Mouse (Mus musculus) midbrain, embryonic 11.5 days (tissue): ENCODE measurements around the gene Pds5a. TPM values are rescaled to one million over a fixed set of nuclear protein-coding genes. Genes with fewer than 3 reads are reported as not detected.
A peak's percentile ranks its signal among the peaks of the same experiment; 100 is the strongest.
"Not testable (repeated sequence)": the region's sequence is repeated elsewhere in the genome, so short reads cannot be mapped to it uniquely, and the experiment has no call there.

Experiments
- ATAC-seq: fragments of 200-750 bp; cut with Nextera tagmentation; 2 replicates; pipeline ENCODE4 v1.8.0; 2017; ENCODE audit warnings: moderate TSS enrichment, moderate library complexity; ENCODE audit not compliant: low FRiP score
- DNase-seq: peaks from one replicate; pipeline ENCODE4 v3.0.0; 2015; ENCODE audit warnings: low spot score; ENCODE audit errors: missing footprints
- H3K27ac ChIP-seq: fragments of 300-500 bp; sonication (generic); 2 replicates; pipeline ENCODE4 v1.5.1; 2014; ENCODE audit warnings: low read depth, low read length
- H3K27me3 ChIP-seq: fragments of 300-500 bp; sonication (generic); 2 replicates; pipeline ENCODE4 v1.6.1; 2014; ENCODE audit warnings: mild to moderate bottlenecking, low read length, moderate library complexity, mixed read lengths; ENCODE audit not compliant: control insufficient read depth, insufficient read depth
- H3K36me3 ChIP-seq: fragments of 300-500 bp; sonication (generic); 2 replicates; pipeline ENCODE4 v1.6.1; 2014; ENCODE audit warnings: mild to moderate bottlenecking, low read length, moderate library complexity, mixed read lengths; ENCODE audit not compliant: control insufficient read depth, insufficient read depth
- H3K4me1 ChIP-seq: fragments of 300-500 bp; sonication (generic); 2 replicates; pipeline ENCODE4 v1.6.1; 2014; ENCODE audit warnings: low read length; ENCODE audit not compliant: control insufficient read depth, insufficient read depth
- H3K4me2 ChIP-seq: fragments of 300-500 bp; sonication (generic); 2 replicates; pipeline ENCODE4 v1.6.1; 2014; ENCODE audit warnings: mild to moderate bottlenecking, moderate library complexity
- H3K4me3 ChIP-seq: fragments of 300-500 bp; sonication (generic); 2 replicates; pipeline ENCODE4 v1.5.1; 2014; ENCODE audit warnings: low read depth, low read length
- H3K9ac ChIP-seq: fragments of 300-500 bp; sonication (generic); 2 replicates; pipeline ENCODE4 v1.6.1; 2014; ENCODE audit warnings: low read length
- H3K9me3 ChIP-seq: fragments of 300-500 bp; sonication (generic); 2 replicates; pipeline ENCODE4 v1.6.1; 2016; ENCODE audit warnings: low read length; ENCODE audit not compliant: control insufficient read depth
- WGBS: fragments of 180-500 bp; shearing (Covaris S2); extraction: QIAGEN DNeasy Blood & Tissue Kit; methylation state at CpG from one replicate; pipeline ENCODE4 v1.1.7; 2014; 5-methylcytosine and 5-hydroxymethylcytosine counted together
- polyA plus RNA-seq: library from polyadenylated mRNA; unstranded; fragments of >200 nt; fragmentation: Nextera tagmentation; extraction: Ambion mirVana; gene quantifications from 2 replicates; pipeline ENCODE4 v1.2.1, GENCODE M21; 2014

Gene Pds5a
- polyA plus RNA-seq, 1 experiment from 2014 or later = 127 TPM

- no peak for DNase-seq
- 0 out of 2 replicates have a peak overlapping the region, but pooled peaks have one; percentile 99 for H3K9ac ChIP-seq
- H3K27ac ChIP-seq = no peak overlapping the region
- peaks cover 8% of the 10 kb centered on the region for H3K4me1 ChIP-seq
- peaks cover 5% of the 10 kb centered on the region; the same call in 1 of the 2 replicates for H3K36me3 ChIP-seq
- no peaks in the 10 kb centered on the region for H3K27me3 ChIP-seq
- H3K4me3 ChIP-seq = no peak overlapping the region
- WGBS = 67% methylated on average over 10 of the region's 10 CpGs
- ATAC-seq = no peak
- no peaks in the 10 kb centered on the region for H3K9me3 ChIP-seq
- no peak overlapping the region; the same call in 1 of the 2 replicates for H3K4me2 ChIP-seq
Measured at GRCm38 (mm10) chr5:65699146-65699545, 1.1 kb upstream of the Pds5a start.

- WGBS = 24% methylated on average over 6 of the region's 6 CpGs
Measured at GRCm38 (mm10) chr5:65698759-65699136, 675 bp upstream of the Pds5a start.

DNA sequence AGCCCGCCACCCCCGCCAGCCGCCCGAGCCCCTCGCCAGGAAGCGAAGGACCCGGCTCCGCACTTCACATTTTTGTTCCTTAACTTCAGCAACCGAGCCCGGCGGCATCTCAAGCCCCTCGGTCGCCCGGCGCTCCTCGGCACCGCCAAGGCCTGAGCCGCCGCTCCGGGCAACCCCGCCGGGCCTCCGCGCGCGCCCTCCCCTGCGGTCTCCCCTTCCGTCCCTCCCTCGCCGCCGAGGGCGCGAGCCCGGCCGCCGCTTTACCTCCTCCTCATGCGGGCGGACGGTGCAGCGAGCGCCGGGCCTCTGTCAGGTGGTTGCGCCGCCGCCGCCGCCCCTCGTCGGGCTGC is 612 bp downstream of the Pds5a start:
- Histone ChIP-seq H3K9ac (peak overlapping the region; percentile 99), H3K4me2 (peak overlapping the region; percentile 68), H3K4me1 (peaks cover 8% of the 10 kb centered on the region), H3K27ac (peak overlapping the region; percentile 96), H3K4me3 (peak overlapping the region; percentile 97), H3K36me3 (peaks cover 8% of the 10 kb centered on the region; the same call in 1 of the 2 replicates), H3K27me3 (no peaks in the 10 kb centered on the region), H3K9me3 (no peaks in the 10 kb centered on the region)
- 0% methylated on average over 32 of the region's 49 CpGs for WGBS
- DNase-seq = peak; percentile 95
- no peak; the same call in 1 of the 2 replicates for ATAC-seq

More at GRCm38 (mm10) chr5:65698759-65699136, 675 bp upstream of the Pds5a start:
- Histone ChIP-seq H3K4me2 (peak overlapping the region; percentile 52), H3K4me1 (peaks cover 8% of the 10 kb centered on the region), H3K36me3 (peaks cover 5% of the 10 kb centered on the region; the same call in 1 of the 2 replicates), H3K9me3 (no peaks in the 10 kb centered on the region), H3K27ac (peak overlapping the region; percentile 96), H3K4me3 (peak overlapping the region; percentile 97), H3K27me3 (no peaks in the 10 kb centered on the region), H3K9ac (peak overlapping the region; percentile 99)
- DNase-seq (no peak), ATAC-seq (no peak)

GRCm38 (mm10) chr5:65696821-65697485 is 1.1 kb downstream of the Pds5a start:
- under 1% methylated on average over 55 of the region's 58 CpGs for WGBS
- ATAC-seq (peak; percentile 36), DNase-seq (peak; percentile 96)
- Histone ChIP-seq H3K9me3 (no peaks in the 10 kb centered on the region), H3K27me3 (no peaks in the 10 kb centered on the region), H3K4me1 (peaks cover 8% of the 10 kb centered on the region), H3K36me3 (peaks cover 10% of the 10 kb centered on the region; the same call in 1 of the 2 replicates), H3K27ac (peak overlapping the region; percentile 96), H3K4me3 (peak overlapping the region; percentile 97), H3K4me2 (peak overlapping the region; percentile 68), H3K9ac (peak overlapping the region; percentile 99)

- peaks cover 10% of the 10 kb centered on the region; the same call in 1 of the 2 replicates for H3K36me3 ChIP-seq
- H3K9ac ChIP-seq, H3K4me1 ChIP-seq, H3K27ac ChIP-seq, H3K9me3 ChIP-seq, H3K4me2 ChIP-seq, H3K27me3 ChIP-seq, ATAC-seq, DNase-seq, H3K4me3 ChIP-seq: not testable (repeated sequence)
- 86% methylated on average over 3 of the region's 3 CpGs for WGBS
Measured at GRCm38 (mm10) chr5:65694076-65694475, 4.0 kb downstream of the Pds5a start.

DNA sequence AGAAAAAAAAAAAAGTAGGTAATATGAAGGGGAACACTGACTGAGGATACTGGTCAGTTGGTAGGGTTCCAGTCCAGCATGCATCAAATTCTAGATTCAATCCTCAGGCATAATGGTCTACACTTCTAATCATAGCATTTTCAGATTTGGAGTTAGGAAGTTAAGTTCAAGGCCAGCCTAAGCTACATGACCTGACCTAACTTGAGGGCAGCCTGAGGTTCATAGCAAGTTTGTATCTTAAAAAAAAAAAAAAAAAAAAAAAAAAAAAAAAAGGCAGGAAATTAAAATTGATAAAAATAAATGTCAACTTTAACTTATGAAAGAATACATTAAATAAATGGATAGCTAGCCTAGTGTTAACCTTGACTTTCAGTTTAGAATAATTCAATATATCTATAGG is 5.1 kb downstream of the Pds5a start:
- Histone ChIP-seq H3K9me3 (no peaks in the 10 kb centered on the region), H3K27ac (no peak overlapping the region), H3K4me3 (no peak overlapping the region), H3K27me3 (no peaks in the 10 kb centered on the region), H3K4me2 (no peak overlapping the region), H3K9ac (no peak overlapping the region), H3K36me3 (peaks cover 10% of the 10 kb centered on the region; the same call in 1 of the 2 replicates), H3K4me1 (peaks cover 8% of the 10 kb centered on the region)
- ATAC-seq (no peak), DNase-seq (no peak)

DNA sequence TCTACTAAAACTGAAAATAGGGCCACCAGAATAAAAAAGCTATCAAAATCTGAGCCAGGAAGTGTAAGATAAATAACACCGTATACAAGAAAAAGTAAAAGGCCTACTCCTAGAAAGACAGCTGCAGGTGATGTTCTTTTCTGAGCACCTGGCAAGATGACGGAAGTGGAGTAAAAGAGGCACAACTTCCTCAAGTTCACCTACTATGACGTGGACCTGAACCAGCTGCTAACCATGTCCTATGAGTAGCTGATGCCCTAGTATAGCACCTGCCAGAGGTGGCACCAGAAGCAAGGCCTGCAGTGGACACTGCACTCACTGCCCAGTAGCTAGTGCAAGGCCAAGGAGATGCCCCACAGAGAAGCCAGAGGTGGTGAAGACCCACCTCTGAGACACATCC is 9.3 kb downstream of the Pds5a start:
- Histone ChIP-seq H3K9ac (no peak overlapping the region), H3K27me3 (no peaks in the 10 kb centered on the region), H3K4me2 (no peak overlapping the region), H3K27ac (no peak overlapping the region), H3K4me1 (no peaks in the 10 kb centered on the region), H3K4me3 (no peak overlapping the region), H3K36me3 (peaks cover 5% of the 10 kb centered on the region; the same call in 1 of the 2 replicates), H3K9me3 (no peaks in the 10 kb centered on the region)
- ATAC-seq (no peak), DNase-seq (no peak)
- WGBS = 96% methylated on average over 3 of the region's 3 CpGs

DNA sequence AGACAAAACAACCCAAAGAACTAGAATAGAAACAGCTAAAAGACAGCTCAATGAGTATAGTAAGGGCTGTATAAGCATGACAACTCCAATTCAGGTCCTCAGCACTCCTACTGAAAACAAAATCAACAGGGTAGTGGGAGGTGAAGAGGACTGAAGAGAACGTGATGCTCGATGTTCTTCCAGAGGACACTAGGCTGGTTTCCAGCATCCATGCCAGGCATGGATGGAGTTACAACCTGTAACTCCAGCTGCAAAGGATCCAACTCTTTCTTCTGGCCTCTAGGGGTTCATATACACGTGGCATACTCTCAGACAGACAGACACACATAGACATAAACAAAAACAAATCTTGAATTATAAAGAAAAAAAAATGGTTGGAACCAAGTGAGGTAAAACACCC is 11.3 kb downstream of the Pds5a start:
- Histone ChIP-seq H3K4me1 (no peaks in the 10 kb centered on the region), H3K4me2 (no peak overlapping the region), H3K27ac (no peak overlapping the region), H3K27me3 (no peaks in the 10 kb centered on the region), H3K36me3 (no peaks in the 10 kb centered on the region), H3K4me3 (no peak overlapping the region), H3K9me3 (no peaks in the 10 kb centered on the region), H3K9ac (no peak overlapping the region)
- no peak for DNase-seq
- WGBS = 85% methylated on average over 3 of the region's 3 CpGs
- no peak for ATAC-seq

DNA sequence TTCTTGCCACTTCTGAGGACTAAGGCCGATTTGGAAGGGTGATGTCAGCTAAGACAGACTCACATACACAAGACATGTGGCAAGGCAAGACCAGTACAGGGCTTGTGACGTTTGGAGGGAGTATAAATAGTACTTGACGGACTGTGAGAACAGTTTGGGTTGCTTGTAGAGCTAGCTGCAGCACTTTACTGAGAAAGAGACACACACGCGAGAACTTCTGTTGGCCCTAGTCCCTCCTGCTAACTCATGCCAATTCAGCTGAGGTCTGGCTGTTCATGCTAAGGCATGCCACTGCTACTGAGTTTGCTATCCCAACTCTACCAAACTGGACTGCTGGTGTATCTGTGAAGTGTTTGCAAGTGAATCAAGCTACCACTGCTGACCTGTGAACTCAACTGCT is 19.2 kb downstream of the Pds5a start:
- no peaks in the 10 kb centered on the region for H3K4me1 ChIP-seq
- no peak for ATAC-seq
- no peaks in the 10 kb centered on the region for H3K27me3 ChIP-seq
- no peak for DNase-seq
- no peak overlapping the region for H3K4me2 ChIP-seq
- no peak overlapping the region for H3K9ac ChIP-seq
- no peaks in the 10 kb centered on the region for H3K36me3 ChIP-seq
- H3K27ac ChIP-seq = no peak overlapping the region
- no peak overlapping the region for H3K4me3 ChIP-seq
- 97% methylated on average over 5 of the region's 5 CpGs for WGBS
- no peaks in the 10 kb centered on the region for H3K9me3 ChIP-seq
